Mouse (Mus musculus) heart, adult 2 months (tissue): ENCODE results near the gene Slc36a2. TPM values are rescaled to one million over a fixed set of nuclear protein-coding genes. Genes with fewer than 3 reads are reported as not detected.

Experiments used
- DNase-seq, 2 experiments: peaks; one replicate each; pipeline ENCODE4 v3.0.0; 2021
- H3K27ac ChIP-seq: fragments of 200-600 bp; 2 replicates; pipeline ENCODE4 v1.8.1; 2022
- H3K27me3 ChIP-seq: fragments of 200-500 bp; 2 replicates; pipeline ENCODE4 v1.6.1; 2012; ENCODE audit warnings: mild to moderate bottlenecking, low read length, inconsistent platforms, mixed read lengths; ENCODE audit not compliant: control insufficient read depth, insufficient read depth
- H3K36me3 ChIP-seq: fragments of 200-500 bp; 2 replicates; pipeline ENCODE4 v1.6.1; 2012; ENCODE audit warnings: low read length, inconsistent platforms; ENCODE audit not compliant: control insufficient read depth, insufficient read depth
- H3K4me1 ChIP-seq: fragments of 200-500 bp; 2 replicates; pipeline ENCODE4 v1.6.1; 2011; ENCODE audit warnings: low read length; ENCODE audit not compliant: control insufficient read depth, insufficient read depth
- H3K4me3 ChIP-seq: fragments of 200-600 bp; 2 replicates; pipeline ENCODE4 v1.8.1; 2022
- H3K79me2 ChIP-seq: fragments of 200-500 bp; replicated peaks from 2 replicates; pipeline ENCODE4 v1.6.1; 2012; ENCODE audit warnings: mild to moderate bottlenecking, inconsistent platforms, low read length, moderate library complexity, mixed read lengths; ENCODE audit not compliant: control insufficient read depth, insufficient read depth
- H3K9ac ChIP-seq: fragments of 200-500 bp; 2 replicates; pipeline ENCODE4 v1.6.1; 2012; ENCODE audit warnings: low read depth, mild to moderate bottlenecking, control low read depth, inconsistent platforms, low read length, mixed read lengths
- CTCF ChIP-seq: fragments of 200-600 bp; IDR thresholded peaks from 2 replicates; pipeline ENCODE4 v1.8.1; 2022; ENCODE audit warnings: antibody characterized with exemption, mild to moderate bottlenecking, moderate library complexity
- EP300 ChIP-seq: fragments of 200-500 bp; IDR thresholded peaks from 2 replicates; pipeline ENCODE4 v1.6.1; 2011; ENCODE audit warnings: low read depth, low read length, control low read depth; ENCODE audit not compliant: insufficient read depth
- POLR2A ChIP-seq: fragments of 200-500 bp; IDR thresholded peaks from 2 replicates; pipeline ENCODE4 v1.6.1; 2011; ENCODE audit warnings: mild to moderate bottlenecking, low read depth, low read length, control low read depth; ENCODE audit not compliant: insufficient read depth
- WGBS: fragments of 180-500 bp; shearing (Covaris S2); methylation state at CpG from one replicate; pipeline ENCODE4 v1.1.7; 2018; 5-methylcytosine and 5-hydroxymethylcytosine counted together
- intact Hi-C: fragments of 180-260 bp; cut with DNase I; formaldehyde crosslinking; loops from one replicate; pipeline ENCODE4 v1.15.1; 2025
- polyA plus RNA-seq: library from polyadenylated mRNA; depleted of rRNA; stranded (reverse); fragments of >200 nt; gene quantifications from 2 replicates; pipeline ENCODE4 v1.2.3, GENCODE M21; 2012; rRNA removed
- total RNA-seq, 2 experiments: library from RNA; stranded (reverse); gene quantifications; 2 replicates each; pipeline ENCODE4 v1.2.3; 2021

Slc36a2 gene
- total and polyA plus RNA-seq, 3 experiments: 10.6 to 70.1 (median 12.1) TPM

DNA sequence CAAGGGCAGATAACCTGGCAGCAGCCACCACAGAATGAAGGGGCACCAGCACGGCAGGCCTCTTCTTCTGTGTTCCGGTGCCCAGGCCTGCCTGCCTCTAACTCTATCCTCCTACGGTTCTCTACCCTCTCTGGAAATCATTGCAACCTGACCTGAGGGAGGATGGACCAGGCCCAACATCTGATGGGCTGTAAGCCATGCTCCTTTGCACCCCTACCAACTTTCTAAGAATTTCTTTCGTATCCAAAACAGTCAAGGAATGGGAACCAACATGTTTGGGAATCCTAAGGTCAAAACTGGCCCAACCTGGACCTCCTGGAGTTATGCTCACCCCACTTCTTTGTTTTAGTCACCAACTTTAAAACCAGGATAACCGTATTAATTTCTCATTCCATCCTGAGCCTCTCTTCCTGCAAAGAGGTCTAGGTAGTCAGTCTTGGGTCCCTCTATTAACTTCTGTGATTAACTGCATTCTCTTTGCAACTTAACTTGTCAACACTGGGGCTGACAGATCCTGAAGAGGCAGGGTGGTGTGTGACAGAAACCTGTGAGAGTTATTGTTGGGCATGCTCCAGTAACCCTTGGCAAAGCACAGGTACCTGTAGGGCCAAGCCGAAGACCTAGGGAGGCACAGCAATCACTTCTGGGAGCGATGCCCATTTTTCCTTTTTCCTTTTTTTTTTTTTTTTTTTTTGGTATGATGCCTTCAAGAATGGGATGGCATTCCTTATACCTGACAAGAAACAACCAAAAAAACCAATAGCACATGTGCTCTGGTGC lies 75.2 kb downstream of the Slc36a2 start:
- no peak for TF ChIP-seq EP300
- TF ChIP-seq CTCF: no peak
- TF ChIP-seq POLR2A: no peak
- intact Hi-C loops: no loop called here
- 85% methylated on average over 7 of the region's 7 CpGs for WGBS

More for the DNA sequence above, 75.2 kb downstream of the Slc36a2 start:
- no peak overlapping the region for H3K27ac ChIP-seq
- no peaks in the 10 kb centered on the region for H3K27me3 ChIP-seq
- no peaks in the 10 kb centered on the region for H3K79me2 ChIP-seq
- H3K4me3 ChIP-seq: no peak overlapping the region
- no peak overlapping the region for H3K9ac ChIP-seq
- no peaks in the 10 kb centered on the region for H3K4me1 ChIP-seq
- H3K36me3 ChIP-seq: no peaks in the 10 kb centered on the region
- no peak for DNase-seq

Other genes with a start within 250 kb of the Slc36a2 start
- 10 to 100 TPM; 25.9 to 34.4 TPM for gene Tnip1, start 222.2 kb downstream of the Slc36a2 start, total RNA-seq
- gene Tnip1, start 222.2 kb downstream of the Slc36a2 start, polyA plus RNA-seq: 26.6 and 31.9 TPM in 2 replicates
- 100 to 1,000 TPM; 205 to 213 TPM for gene Anxa6, start 151.6 kb downstream of the Slc36a2 start, total RNA-seq
- 136 and 193 TPM in 2 replicates for gene Anxa6, start 151.6 kb downstream of the Slc36a2 start, polyA plus RNA-seq
- gene Ccdc69, start 106.9 kb downstream of the Slc36a2 start, total RNA-seq: 1 to 10 TPM; 6.5 to 9.7 TPM
- gene Ccdc69, start 106.9 kb downstream of the Slc36a2 start, polyA plus RNA-seq: 9.2 and 24.8 TPM in 2 replicates
- gene Gm2a, start 87.0 kb downstream of the Slc36a2 start, total RNA-seq: 10 to 100 TPM; 10.3 to 10.8 TPM
- 18.6 and 19.8 TPM in 2 replicates for gene Gm2a, start 87.0 kb downstream of the Slc36a2 start, polyA plus RNA-seq
- gene Slc36a3, start 33.4 kb downstream of the Slc36a2 start, total RNA-seq: not detected
- not detected in 2 replicates for gene Slc36a3, start 33.4 kb downstream of the Slc36a2 start, polyA plus RNA-seq
- 10 to 100 TPM; 11.4 to 13.2 TPM for gene Slc36a1, start 19.3 kb upstream of the Slc36a2 start, total RNA-seq
- gene Slc36a1, start 19.3 kb upstream of the Slc36a2 start, polyA plus RNA-seq: 11.4 and 11.9 TPM in 2 replicates
- under 1 TPM; 0.03 to 0.09 TPM for gene Fat2, start 151.5 kb upstream of the Slc36a2 start, total RNA-seq
- 0.09 and 0.14 TPM in 2 replicates for gene Fat2, start 151.5 kb upstream of the Slc36a2 start, polyA plus RNA-seq
- 100 to 1,000 TPM; 320 to 420 TPM for gene Sparc, start 238.1 kb upstream of the Slc36a2 start, total RNA-seq
- 666 and 876 TPM in 2 replicates for gene Sparc, start 238.1 kb upstream of the Slc36a2 start, polyA plus RNA-seq